Mouse (Mus musculus): ENCODE results near the gene Szt2. TPM values are rescaled to one million over a fixed set of nuclear protein-coding genes. Genes with fewer than 3 reads are reported as not detected.

Szt2 gene
- polyA plus RNA-seq, 1 experiment from 2014 or later, result 3.1 TPM

- Histone ChIP-seq H3K4me1 (ENCODE audit: control insufficient read depth, low read depth, low read length) (peaks cover 80% of the 10 kb centered on the region), H3K36me3 (ENCODE audit: control insufficient read depth, insufficient read depth) (peaks cover 43% of the 10 kb centered on the region), H3K27me3 (ENCODE audit: control insufficient read depth, insufficient read depth, low read depth, low read length) (no peaks in the 10 kb centered on the region), H3K4me2 (ENCODE audit: low read depth, low read length) (peak overlapping the region; percentile 96), H3K4me3 (ENCODE audit: low read depth, low read length) (peak overlapping the region; percentile 82), H3K27ac (ENCODE audit: low read length) (peak overlapping the region; percentile 92), H3K9ac (ENCODE audit: low read depth, low read length) (peak overlapping the region; percentile 92), H3K9me3 (replicated peaks; ENCODE audit: control insufficient read depth, low read length) (no peaks in the 10 kb centered on the region)
- ATAC-seq (ENCODE audit: low read depth), result no peak
- WGBS (ENCODE audit: insufficient replicate concordance), result 13% methylated on average over 7 of the region's 7 CpGs
These were observed 20.3 kb upstream of the Szt2 start for GRCm38 (mm10) chr4:118429215-118429895.

GRCm38 (mm10) chr4:118428531-118429214, 19.6 kb upstream of the Szt2 start:
- Histone ChIP-seq H3K27ac (ENCODE audit: low read length) (peak overlapping the region; percentile 92), H3K9me3 (replicated peaks; ENCODE audit: control insufficient read depth, low read length) (no peaks in the 10 kb centered on the region), H3K27me3 (ENCODE audit: control insufficient read depth, insufficient read depth, low read depth, low read length) (no peaks in the 10 kb centered on the region), H3K4me2 (ENCODE audit: low read depth, low read length) (peak overlapping the region; percentile 96), H3K36me3 (ENCODE audit: control insufficient read depth, insufficient read depth) (peaks cover 36% of the 10 kb centered on the region), H3K9ac (ENCODE audit: low read depth, low read length) (peak overlapping the region; percentile 92), H3K4me1 (ENCODE audit: control insufficient read depth, low read depth, low read length) (peaks cover 80% of the 10 kb centered on the region), H3K4me3 (ENCODE audit: low read depth, low read length) (peak overlapping the region; percentile 82)
- peak; percentile 31 for ATAC-seq (ENCODE audit: low read depth)
- 21% methylated on average over 15 of the region's 15 CpGs for WGBS (ENCODE audit: insufficient replicate concordance)

- H3K4me3 ChIP-seq (ENCODE audit: low read depth, low read length), result peak within 1 kb of the TSS; percentile 82
- ATAC-seq (ENCODE audit: low read depth), result peak; percentile 91
- H3K27me3 ChIP-seq (ENCODE audit: control insufficient read depth, insufficient read depth, low read depth, low read length), result no peaks in the 10 kb centered on the region
- H3K27ac ChIP-seq (ENCODE audit: low read length), result peak within 1 kb of the TSS; percentile 92
- H3K9ac ChIP-seq (ENCODE audit: low read depth, low read length), result peak within 1 kb of the TSS; percentile 92
- WGBS (ENCODE audit: insufficient replicate concordance), result 0% methylated on average over 28 of the region's 31 CpGs
- H3K36me3 ChIP-seq (ENCODE audit: control insufficient read depth, insufficient read depth), result peaks cover 29% of the 10 kb centered on the region
- peaks cover 77% of the 10 kb centered on the region for H3K4me1 ChIP-seq (ENCODE audit: control insufficient read depth, low read depth, low read length)
- no peaks in the 10 kb centered on the region for H3K9me3 ChIP-seq (replicated peaks; ENCODE audit: control insufficient read depth, low read length)
- H3K4me2 ChIP-seq (ENCODE audit: low read depth, low read length), result peak within 1 kb of the TSS; percentile 96
These were observed 18.8 kb upstream of the Szt2 start, which contains the start of gene Elovl1 for GRCm38 (mm10) chr4:118427768-118428451. Gene Elovl1 (plus strand): TSS chr4:118428093.

- Histone ChIP-seq H3K27me3 (ENCODE audit: control insufficient read depth, insufficient read depth, low read depth, low read length) (no peaks in the 10 kb centered on the region), H3K9me3 (replicated peaks; ENCODE audit: control insufficient read depth, low read length) (no peaks in the 10 kb centered on the region), H3K27ac (ENCODE audit: low read length) (peak overlapping the region; percentile 92), H3K4me1 (ENCODE audit: control insufficient read depth, low read depth, low read length) (peaks cover 74% of the 10 kb centered on the region), H3K9ac (ENCODE audit: low read depth, low read length) (peak overlapping the region; percentile 92), H3K4me2 (ENCODE audit: low read depth, low read length) (peak overlapping the region; percentile 96), H3K36me3 (ENCODE audit: control insufficient read depth, insufficient read depth) (peaks cover 23% of the 10 kb centered on the region), H3K4me3 (ENCODE audit: low read depth, low read length) (peak overlapping the region; percentile 82)
- WGBS (ENCODE audit: insufficient replicate concordance), result 9% methylated on average over 5 of the region's 5 CpGs
- peak; percentile 1 for ATAC-seq (ENCODE audit: low read depth)
These were observed 18.3 kb upstream of the Szt2 start for GRCm38 (mm10) chr4:118427415-118427767.

- Histone ChIP-seq H3K4me1 (ENCODE audit: control insufficient read depth, low read depth, low read length) (peaks cover 61% of the 10 kb centered on the region), H3K36me3 (ENCODE audit: control insufficient read depth, insufficient read depth) (peaks cover 3% of the 10 kb centered on the region), H3K27me3 (ENCODE audit: control insufficient read depth, insufficient read depth, low read depth, low read length) (no peaks in the 10 kb centered on the region), H3K9ac (ENCODE audit: low read depth, low read length) (no peak overlapping the region), H3K4me3 (ENCODE audit: low read depth, low read length) (no peak overlapping the region), H3K4me2 (ENCODE audit: low read depth, low read length) (no peak overlapping the region), H3K9me3 (replicated peaks; ENCODE audit: control insufficient read depth, low read length) (no peaks in the 10 kb centered on the region), H3K27ac (ENCODE audit: low read length) (peak overlapping the region; percentile 90)
- ATAC-seq (ENCODE audit: low read depth), result no peak
- WGBS (ENCODE audit: insufficient replicate concordance), result 79% methylated on average over 1 of the region's 1 CpGs
These were observed 16.3 kb upstream of the Szt2 start for GRCm38 (mm10) chr4:118425374-118425773.

GRCm38 (mm10) chr4:118424541-118425160, 15.6 kb upstream of the Szt2 start:
- H3K4me1 ChIP-seq (ENCODE audit: control insufficient read depth, low read depth, low read length), result peaks cover 54% of the 10 kb centered on the region
- H3K4me2 ChIP-seq (ENCODE audit: low read depth, low read length), result peak overlapping the region; percentile 37
- peak overlapping the region; percentile 40; the same call in 1 of the 2 replicates for H3K9ac ChIP-seq (ENCODE audit: low read depth, low read length)
- peak; percentile 60 for ATAC-seq (ENCODE audit: low read depth)
- no peaks in the 10 kb centered on the region for H3K9me3 ChIP-seq (replicated peaks; ENCODE audit: control insufficient read depth, low read length)
- H3K27me3 ChIP-seq (ENCODE audit: control insufficient read depth, insufficient read depth, low read depth, low read length), result no peaks in the 10 kb centered on the region
- no peak overlapping the region for H3K4me3 ChIP-seq (ENCODE audit: low read depth, low read length)
- 16% methylated on average over 4 of the region's 4 CpGs for WGBS (ENCODE audit: insufficient replicate concordance)
- H3K36me3 ChIP-seq (ENCODE audit: control insufficient read depth, insufficient read depth), result peaks cover 2% of the 10 kb centered on the region; the same call in 1 of the 2 replicates
- H3K27ac ChIP-seq (ENCODE audit: low read length), result peak overlapping the region; percentile 90

- Histone ChIP-seq H3K27ac (ENCODE audit: low read length) (no peak overlapping the region), H3K4me2 (ENCODE audit: low read depth, low read length) (no peak overlapping the region), H3K4me3 (ENCODE audit: low read depth, low read length) (no peak overlapping the region), H3K9ac (ENCODE audit: low read depth, low read length) (no peak overlapping the region), H3K36me3 (ENCODE audit: control insufficient read depth, insufficient read depth) (peaks cover 15% of the 10 kb centered on the region), H3K27me3 (ENCODE audit: control insufficient read depth, insufficient read depth, low read depth, low read length) (no peaks in the 10 kb centered on the region), H3K9me3 (replicated peaks; ENCODE audit: control insufficient read depth, low read length) (no peaks in the 10 kb centered on the region), H3K4me1 (ENCODE audit: control insufficient read depth, low read depth, low read length) (peaks cover 25% of the 10 kb centered on the region)
- no peak for ATAC-seq (ENCODE audit: low read depth)
- 89% methylated on average over 3 of the region's 3 CpGs for WGBS (ENCODE audit: insufficient replicate concordance)
These were observed 12.3 kb upstream of the Szt2 start for GRCm38 (mm10) chr4:118421384-118421783.

- H3K27ac ChIP-seq (ENCODE audit: low read length), result no peak overlapping the region
- H3K36me3 ChIP-seq (ENCODE audit: control insufficient read depth, insufficient read depth), result peaks cover 48% of the 10 kb centered on the region
- no peak overlapping the region for H3K4me2 ChIP-seq (ENCODE audit: low read depth, low read length)
- H3K9me3 ChIP-seq (replicated peaks; ENCODE audit: control insufficient read depth, low read length), result no peaks in the 10 kb centered on the region
- no peak overlapping the region for H3K4me3 ChIP-seq (ENCODE audit: low read depth, low read length)
- H3K27me3 ChIP-seq (ENCODE audit: control insufficient read depth, insufficient read depth, low read depth, low read length), result no peaks in the 10 kb centered on the region
- H3K9ac ChIP-seq (ENCODE audit: low read depth, low read length), result no peak overlapping the region
- no peaks in the 10 kb centered on the region for H3K4me1 ChIP-seq (ENCODE audit: control insufficient read depth, low read depth, low read length)
- ATAC-seq (ENCODE audit: low read depth), result no peak
- WGBS (ENCODE audit: insufficient replicate concordance), result 55% methylated on average over 13 of the region's 13 CpGs
These were observed 8.2 kb upstream of the Szt2 start for GRCm38 (mm10) chr4:118417112-118417797.
